Mouse (Mus musculus) hindbrain, embryonic 12.5 days (tissue): ENCODE data around the gene Zcchc17. TPM values are rescaled to one million over a fixed set of nuclear protein-coding genes. Genes with fewer than 3 reads are reported as not detected.

ENCODE experiments used
- ATAC-seq: fragments of 200-750 bp; cut with Nextera tagmentation; 2 replicates; pipeline ENCODE4 v1.8.0; 2017; ENCODE audit warnings: moderate TSS enrichment; ENCODE audit not compliant: low FRiP score
- H3K27ac ChIP-seq: fragments of 300-500 bp; sonication (generic); 2 replicates; pipeline ENCODE4 v1.5.1; 2016; ENCODE audit warnings: mild to moderate bottlenecking
- H3K27me3 ChIP-seq: fragments of 300-500 bp; sonication (generic); 2 replicates; pipeline ENCODE4 v1.6.1; 2016; ENCODE audit warnings: mild to moderate bottlenecking
- H3K36me3 ChIP-seq: fragments of 300-500 bp; sonication (generic); 2 replicates; pipeline ENCODE4 v1.6.1; 2016; ENCODE audit warnings: mild to moderate bottlenecking
- H3K4me1 ChIP-seq: fragments of 300-500 bp; sonication (generic); 2 replicates; pipeline ENCODE4 v1.6.1; 2016
- H3K4me2 ChIP-seq: fragments of 300-500 bp; sonication (generic); replicated peaks from 2 replicates; pipeline ENCODE4 v1.6.1; 2016; ENCODE audit warnings: mild to moderate bottlenecking
- H3K4me3 ChIP-seq: fragments of 300-500 bp; sonication (generic); 2 replicates; pipeline ENCODE4 v1.5.1; 2016; ENCODE audit warnings: mild to moderate bottlenecking
- H3K9ac ChIP-seq: fragments of 300-500 bp; sonication (generic); 2 replicates; pipeline ENCODE4 v1.6.1; 2016; ENCODE audit warnings: mild to moderate bottlenecking, moderate library complexity
- H3K9me3 ChIP-seq: fragments of 300-500 bp; sonication (generic); replicated peaks from 2 replicates; pipeline ENCODE4 v1.6.1; 2016; ENCODE audit warnings: mild to moderate bottlenecking
- WGBS: fragments of 180-500 bp; shearing (Covaris S2); methylation state at CpG from one replicate; pipeline ENCODE4 v1.1.7; 2016; 5-methylcytosine and 5-hydroxymethylcytosine counted together
- polyA plus RNA-seq: library from polyadenylated mRNA; unstranded; fragments of >200 nt; fragmentation: Nextera tagmentation; extraction: Ambion mirVana; gene quantifications from 2 replicates; pipeline ENCODE4 v1.2.1, GENCODE M21; 2016

Zcchc17 gene
- 76.2 and 80.5 TPM in 2 replicates for polyA plus RNA-seq

- Histone ChIP-seq H3K9ac (peak within 1 kb of the TSS; percentile 89), H3K27ac (peak within 1 kb of the TSS; percentile 85), H3K4me3 (peak within 1 kb of the TSS; percentile 92), H3K36me3 (peaks cover 26% of the 10 kb centered on the region), H3K27me3 (no peaks in the 10 kb centered on the region), H3K4me2 (peak within 1 kb of the TSS; percentile 86), H3K9me3 (no peaks in the 10 kb centered on the region), H3K4me1 (peaks cover 21% of the 10 kb centered on the region)
- under 1% methylated on average over 49 of the region's 49 CpGs for WGBS
- peak; percentile 99 for ATAC-seq
Observed at GRCm38 (mm10) chr4:130359486-130360237, at the start of gene Zcchc17, which contains the start of gene Snrnp40. TSS of gene Zcchc17 (minus strand) at chr4:130359943. TSS of gene Snrnp40 (plus strand) at chr4:130360132.

DNA sequence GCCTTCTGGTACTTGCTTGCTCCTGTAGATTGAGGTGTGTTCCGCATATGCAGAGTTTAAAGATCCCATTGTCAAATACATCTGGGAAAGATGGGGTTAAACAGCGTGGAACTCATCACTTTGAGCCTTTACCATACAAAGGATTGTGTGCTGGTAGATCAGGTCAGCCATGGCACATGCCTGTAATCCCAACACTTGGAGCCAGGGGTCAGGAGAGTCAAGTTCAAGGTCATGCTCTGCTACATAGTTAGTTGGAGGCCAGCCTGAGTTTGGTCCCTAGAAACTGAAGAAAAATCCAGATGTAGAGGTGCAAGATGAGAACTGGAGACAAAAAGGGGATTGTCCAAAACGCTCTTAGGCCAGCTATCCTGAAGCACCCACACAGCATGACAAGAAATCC is 31.5 kb upstream of the Zcchc17 start:
- H3K9ac ChIP-seq: no peak overlapping the region
- H3K4me3 ChIP-seq: no peak overlapping the region
- H3K27ac ChIP-seq: no peak overlapping the region
- no peak overlapping the region for H3K4me2 ChIP-seq
- WGBS: 57% methylated on average over 3 of the region's 3 CpGs
- peaks cover 10% of the 10 kb centered on the region; the same call in 1 of the 2 replicates for H3K4me1 ChIP-seq
- no peaks in the 10 kb centered on the region for H3K27me3 ChIP-seq
- H3K36me3 ChIP-seq: peaks cover 43% of the 10 kb centered on the region
- no peaks in the 10 kb centered on the region for H3K9me3 ChIP-seq
- ATAC-seq: no peak

DNA sequence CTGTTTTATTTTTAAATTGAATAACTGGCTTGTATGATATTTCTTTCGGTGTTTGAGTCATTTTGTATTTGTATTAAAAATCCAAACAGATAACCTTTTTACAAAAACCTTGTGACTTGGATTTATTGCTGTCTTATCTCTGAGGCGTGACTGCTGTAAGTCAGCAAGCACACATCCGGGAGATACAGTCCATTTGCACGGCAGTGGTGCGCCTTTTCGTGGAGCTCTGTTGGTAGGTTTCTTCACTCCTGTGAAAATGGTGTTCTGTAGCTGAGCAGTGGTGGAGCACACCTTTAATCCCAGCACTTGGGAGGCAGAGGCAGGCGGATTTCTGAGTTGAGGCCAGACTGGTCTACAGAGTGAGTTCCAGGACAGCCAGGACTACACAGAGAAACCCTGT is 30.2 kb upstream of the Zcchc17 start:
- Histone ChIP-seq H3K36me3 (peaks cover 53% of the 10 kb centered on the region), H3K4me2 (no peak overlapping the region), H3K4me3 (no peak overlapping the region), H3K27me3 (no peaks in the 10 kb centered on the region), H3K27ac (no peak overlapping the region), H3K4me1 (peaks cover 10% of the 10 kb centered on the region; the same call in 1 of the 2 replicates), H3K9me3 (no peaks in the 10 kb centered on the region), H3K9ac (no peak overlapping the region)
- no peak for ATAC-seq
- WGBS: 90% methylated on average over 7 of the region's 7 CpGs

DNA sequence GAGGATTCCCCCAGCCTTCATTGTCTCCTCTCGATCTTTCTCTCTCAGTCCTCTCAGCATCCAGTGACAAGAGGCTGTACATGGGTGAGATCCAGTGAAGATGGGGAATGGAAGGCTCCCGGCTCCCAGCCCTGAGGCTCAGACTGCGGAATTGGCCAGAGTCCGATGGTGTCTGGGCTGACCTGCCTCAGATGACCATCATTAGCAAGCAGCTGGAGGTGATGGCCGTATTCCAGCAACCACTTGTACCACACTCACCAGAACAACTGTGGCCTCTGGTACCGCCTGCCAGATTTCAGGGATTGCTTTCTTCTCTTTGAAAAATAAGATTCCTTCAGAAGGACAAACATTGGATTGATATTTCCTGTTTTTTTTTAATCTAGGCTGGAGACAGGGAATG is 29.8 kb upstream of the Zcchc17 start:
- Histone ChIP-seq H3K27ac (peak overlapping the region; percentile 30; the same call in 1 of the 2 replicates), H3K9ac (no peak overlapping the region), H3K4me3 (no peak overlapping the region), H3K9me3 (no peaks in the 10 kb centered on the region), H3K36me3 (peaks cover 56% of the 10 kb centered on the region), H3K4me1 (peaks cover 10% of the 10 kb centered on the region; the same call in 1 of the 2 replicates), H3K4me2 (no peak overlapping the region), H3K27me3 (no peaks in the 10 kb centered on the region)
- WGBS: 77% methylated on average over 6 of the region's 6 CpGs
- ATAC-seq: no peak

- Histone ChIP-seq H3K9me3 (no peaks in the 10 kb centered on the region), H3K4me3 (no peak overlapping the region), H3K36me3 (peaks cover 68% of the 10 kb centered on the region)
Observed at GRCm38 (mm10) chr4:130387256-130387655, 27.5 kb upstream of the Zcchc17 start.

GRCm38 (mm10) chr4:130380418-130380817 is 20.7 kb upstream of the Zcchc17 start:
- no peak for ATAC-seq

More at GRCm38 (mm10) chr4:130387256-130387655, 27.5 kb upstream of the Zcchc17 start:
- H3K27ac ChIP-seq: no peak overlapping the region
- ATAC-seq: no peak
- no peak overlapping the region for H3K9ac ChIP-seq
- H3K27me3 ChIP-seq: no peaks in the 10 kb centered on the region
- H3K4me1 ChIP-seq: 0 out of 2 replicates have a peak, but pooled peaks cover 7% of the 10 kb centered on the region
- WGBS: 78% methylated on average over 3 of the region's 3 CpGs
- H3K4me2 ChIP-seq: no peak overlapping the region

DNA sequence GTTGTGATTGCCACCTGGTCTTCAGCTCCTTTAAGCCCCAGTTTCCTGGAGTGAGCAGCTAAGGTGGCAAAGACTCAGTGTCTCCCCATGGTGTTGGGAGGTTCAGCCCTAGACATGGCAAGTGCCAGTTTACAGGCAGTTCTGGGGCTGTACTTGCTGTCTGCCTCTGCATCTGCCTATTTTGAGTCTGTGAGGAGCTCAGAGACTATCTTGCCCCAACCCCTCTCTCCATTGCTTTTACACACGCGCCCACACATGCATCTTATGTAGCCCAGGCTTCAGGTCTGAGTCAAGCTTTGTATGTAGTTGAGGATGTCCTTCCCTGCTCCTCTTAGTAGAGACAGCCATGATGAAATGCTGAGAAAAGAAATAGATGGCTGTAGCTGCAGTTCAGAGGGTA is 19.4 kb upstream of the Zcchc17 start:
- H3K4me2 ChIP-seq: no peak overlapping the region
- no peak overlapping the region for H3K4me3 ChIP-seq
- no peaks in the 10 kb centered on the region for H3K9me3 ChIP-seq
- H3K27ac ChIP-seq: no peak overlapping the region
- no peak overlapping the region for H3K9ac ChIP-seq
- H3K4me1 ChIP-seq: no peaks in the 10 kb centered on the region
- H3K27me3 ChIP-seq: no peaks in the 10 kb centered on the region
- peaks cover 78% of the 10 kb centered on the region for H3K36me3 ChIP-seq
- ATAC-seq: no peak
- WGBS: 96% methylated on average over 2 of the region's 2 CpGs

More at GRCm38 (mm10) chr4:130380418-130380817, 20.7 kb upstream of the Zcchc17 start:
- H3K4me3 ChIP-seq: no peak overlapping the region
- H3K27ac ChIP-seq: no peak overlapping the region
- no peak overlapping the region for H3K9ac ChIP-seq
- H3K9me3 ChIP-seq: no peaks in the 10 kb centered on the region
- peaks cover 73% of the 10 kb centered on the region for H3K36me3 ChIP-seq
- no peaks in the 10 kb centered on the region for H3K4me1 ChIP-seq
- 90% methylated on average over 2 of the region's 2 CpGs for WGBS
- H3K4me2 ChIP-seq: no peak overlapping the region
- H3K27me3 ChIP-seq: no peaks in the 10 kb centered on the region

GRCm38 (mm10) chr4:130377500-130377899 is 17.8 kb upstream of the Zcchc17 start:
- no peaks in the 10 kb centered on the region for H3K4me1 ChIP-seq
- no peaks in the 10 kb centered on the region for H3K27me3 ChIP-seq
- H3K36me3 ChIP-seq: peaks cover 83% of the 10 kb centered on the region
- H3K4me2 ChIP-seq: no peak overlapping the region
- no peak for ATAC-seq
- H3K27ac ChIP-seq: no peak overlapping the region
- 91% methylated on average over 4 of the region's 4 CpGs for WGBS
- no peaks in the 10 kb centered on the region for H3K9me3 ChIP-seq
- H3K4me3 ChIP-seq: no peak overlapping the region
- H3K9ac ChIP-seq: no peak overlapping the region

GRCm38 (mm10) chr4:130376675-130377074 is 16.9 kb upstream of the Zcchc17 start:
- WGBS: 91% methylated on average over 4 of the region's 4 CpGs
- no peak for ATAC-seq
- Histone ChIP-seq H3K9ac (no peak overlapping the region), H3K27me3 (no peaks in the 10 kb centered on the region), H3K9me3 (no peaks in the 10 kb centered on the region), H3K4me3 (no peak overlapping the region), H3K27ac (no peak overlapping the region), H3K4me1 (no peaks in the 10 kb centered on the region), H3K36me3 (peaks cover 84% of the 10 kb centered on the region), H3K4me2 (no peak overlapping the region)

DNA sequence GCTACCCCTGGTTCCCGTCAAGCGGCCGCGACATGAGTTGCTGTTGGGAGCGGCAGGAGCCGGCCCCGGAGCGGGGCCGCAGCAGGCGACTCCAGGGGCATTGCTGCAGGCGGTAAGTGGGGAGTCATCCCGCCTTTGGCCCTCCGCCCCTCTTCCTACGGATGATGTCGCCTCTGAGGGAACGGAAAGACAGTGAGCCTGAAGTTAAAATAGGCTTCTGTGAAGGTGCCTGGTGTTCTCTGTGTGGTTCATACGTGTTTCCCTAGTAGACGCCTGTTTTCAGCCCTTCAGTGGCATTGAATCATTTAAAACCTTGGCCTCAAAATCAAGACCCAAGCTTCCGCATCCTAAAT is 471 bp upstream of the Zcchc17 start:
- Histone ChIP-seq H3K4me3 (peak overlapping the region; percentile 92), H3K4me2 (peak overlapping the region; percentile 76), H3K27me3 (no peaks in the 10 kb centered on the region), H3K27ac (peak overlapping the region; percentile 82), H3K36me3 (peaks cover 31% of the 10 kb centered on the region), H3K9ac (peak overlapping the region; percentile 89), H3K9me3 (no peaks in the 10 kb centered on the region), H3K4me1 (peaks cover 21% of the 10 kb centered on the region)
- under 1% methylated on average over 19 of the region's 19 CpGs for WGBS
- no peak for ATAC-seq

- H3K4me2 ChIP-seq: no peak overlapping the region
Observed at GRCm38 (mm10) chr4:130357946-130358345, 1.8 kb downstream of the Zcchc17 start.

GRCm38 (mm10) chr4:130352588-130352987 is 7.2 kb downstream of the Zcchc17 start:
- H3K4me1 ChIP-seq: no peaks in the 10 kb centered on the region
- no peak overlapping the region for H3K27ac ChIP-seq
- H3K4me2 ChIP-seq: no peak overlapping the region
- H3K9me3 ChIP-seq: no peaks in the 10 kb centered on the region
- H3K4me3 ChIP-seq: no peak overlapping the region
- H3K36me3 ChIP-seq: peaks cover 60% of the 10 kb centered on the region
- no peaks in the 10 kb centered on the region for H3K27me3 ChIP-seq
- H3K9ac ChIP-seq: no peak overlapping the region
- WGBS: 94% methylated on average over 7 of the region's 7 CpGs
- no peak for ATAC-seq

More at GRCm38 (mm10) chr4:130357946-130358345, 1.8 kb downstream of the Zcchc17 start:
- Histone ChIP-seq H3K36me3 (peaks cover 16% of the 10 kb centered on the region), H3K4me3 (no peak overlapping the region), H3K9ac (no peak overlapping the region), H3K27ac (no peak overlapping the region), H3K27me3 (no peaks in the 10 kb centered on the region), H3K4me1 (peaks cover 21% of the 10 kb centered on the region), H3K9me3 (no peaks in the 10 kb centered on the region)
- no peak for ATAC-seq
